Mouse (Mus musculus) adrenal gland, postnatal 10 days (tissue): ENCODE data around the gene Iqca. TPM values are rescaled to one million over a fixed set of nuclear protein-coding genes. Genes with fewer than 3 reads are reported as not detected.

Experiments
- DNase-seq: peaks from one replicate; pipeline ENCODE4 v3.0.0; 2021; ENCODE audit warnings: mixed read lengths
- long read RNA-seq, 2 experiments: library from polyadenylated mRNA; stranded (forward); transcript quantifications; one replicate each; pipeline ENCODE4 v2.0.0; 2021
- total RNA-seq, 2 experiments: library from RNA; stranded (reverse); gene quantifications; 2 replicates each; pipeline ENCODE4 v1.2.3; 2021

Iqca gene
- not detected for total RNA-seq
- long read RNA-seq, experiment 1: 0 reads
- long read RNA-seq, experiment 2: 0 reads

DNA sequence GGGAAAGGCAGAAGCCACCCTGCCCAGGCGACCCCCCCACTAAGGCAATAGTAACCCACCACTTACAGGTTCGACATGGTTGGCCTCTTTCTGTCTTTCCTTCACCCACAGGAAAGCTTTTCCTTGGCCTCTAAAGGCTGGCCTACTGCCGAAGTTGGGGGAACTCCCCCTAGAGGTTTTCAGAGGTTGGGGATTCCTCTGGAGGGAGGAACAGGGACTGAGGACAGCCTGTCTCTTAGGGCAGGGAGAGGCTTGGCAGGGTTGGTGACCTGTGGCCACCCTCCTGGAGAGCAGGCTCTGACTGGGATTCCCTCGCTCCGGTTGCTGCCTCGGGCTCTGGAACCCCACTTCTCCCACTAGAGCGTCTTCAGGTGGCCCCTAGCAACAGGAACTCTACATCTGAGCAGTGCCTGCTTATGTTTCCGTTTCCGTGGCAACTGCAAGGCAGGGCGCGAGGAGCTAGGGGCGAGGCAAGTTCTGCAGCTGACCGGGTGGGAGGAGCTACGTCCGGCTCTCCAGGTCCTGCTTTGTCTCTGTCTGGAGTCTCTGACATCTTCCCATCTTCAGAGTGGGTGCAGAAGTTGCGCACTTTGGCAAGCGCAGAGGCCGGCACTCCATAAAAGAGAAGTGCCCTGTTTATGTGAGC lies at the start of gene Iqca:
Gene Iqca, minus strand, starts transcription at position 303 of the 646 bp plus-strand sequence.
- peak; percentile 71 for DNase-seq

DNA sequence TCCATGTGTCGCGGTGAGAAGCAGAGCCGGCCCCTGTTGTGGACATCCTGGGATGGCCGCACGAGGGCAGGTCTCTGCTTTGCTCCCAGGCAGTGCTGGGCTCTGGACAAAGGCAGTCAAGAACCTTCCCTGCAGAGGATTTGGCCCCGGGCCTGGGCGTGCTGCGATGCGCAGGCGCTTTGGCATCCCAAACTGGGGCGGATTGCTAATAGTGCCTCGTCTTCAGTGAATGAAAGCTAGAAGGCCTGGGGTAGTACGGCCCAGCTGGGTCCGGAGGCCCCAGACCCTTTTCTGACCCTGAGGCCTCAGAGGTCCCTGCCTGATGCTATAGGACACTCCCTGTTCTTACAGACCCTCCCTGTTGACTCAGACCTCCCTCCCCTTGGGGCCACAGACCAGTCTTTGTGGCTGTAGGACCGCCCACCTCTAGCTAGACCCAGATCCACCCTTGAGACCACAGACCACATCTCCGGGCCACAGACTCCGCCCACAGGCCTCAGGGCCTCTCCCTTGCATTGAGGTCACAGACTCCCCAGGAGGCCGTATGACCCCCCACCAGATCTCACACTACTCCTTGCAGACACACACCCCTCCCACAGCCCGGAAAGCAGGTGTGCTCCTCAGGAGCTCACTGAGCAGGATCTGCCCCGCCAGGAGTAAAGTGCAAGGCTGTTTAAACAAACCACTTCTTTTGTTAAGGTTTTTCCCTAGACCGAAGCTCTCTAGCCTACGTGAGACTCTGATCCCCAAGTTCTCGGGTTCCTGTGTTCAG lies 49.2 kb upstream of the Iqca start:
- peak; percentile 87 for DNase-seq

DNA sequence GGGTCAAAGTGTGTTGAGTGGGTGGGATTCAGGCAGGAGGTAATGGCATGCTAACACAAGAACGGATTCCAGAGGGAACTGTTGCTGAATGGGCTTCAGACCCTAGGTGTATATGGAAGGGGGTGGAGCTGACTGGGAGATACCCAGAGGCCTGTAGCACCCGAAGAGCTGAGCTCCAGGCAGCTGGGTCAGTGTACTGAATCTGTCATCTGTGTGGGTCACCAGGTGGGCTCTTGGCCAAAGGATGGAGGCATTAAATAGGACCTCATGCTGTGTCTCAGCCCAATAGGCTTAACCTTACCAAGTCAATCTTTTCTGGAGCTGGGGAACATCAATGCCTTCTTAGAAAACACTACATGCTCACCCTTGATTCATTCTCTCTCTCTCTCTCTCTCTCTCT lies 48.5 kb upstream of the Iqca start:
- DNase-seq: no peak

DNA sequence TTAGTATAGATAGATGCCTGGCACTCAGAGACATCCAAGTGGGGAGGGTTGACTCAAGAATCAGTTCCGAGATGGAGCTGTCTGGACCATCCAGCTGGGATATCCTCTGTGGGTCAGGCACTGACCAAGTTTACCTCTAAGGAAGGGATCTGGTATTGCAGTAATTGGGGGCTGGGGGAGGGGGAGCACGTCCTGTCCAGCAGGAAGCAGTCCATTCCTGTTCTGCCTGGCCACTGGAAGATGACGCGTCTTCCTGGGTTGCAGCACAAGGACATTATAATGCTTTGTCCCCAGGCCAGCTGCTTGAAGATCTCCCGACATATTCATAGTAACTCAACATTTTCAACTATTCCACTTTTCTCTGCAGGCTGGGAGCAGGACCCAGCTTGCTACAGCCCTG lies 48.0 kb upstream of the Iqca start:
- DNase-seq: no peak

DNA sequence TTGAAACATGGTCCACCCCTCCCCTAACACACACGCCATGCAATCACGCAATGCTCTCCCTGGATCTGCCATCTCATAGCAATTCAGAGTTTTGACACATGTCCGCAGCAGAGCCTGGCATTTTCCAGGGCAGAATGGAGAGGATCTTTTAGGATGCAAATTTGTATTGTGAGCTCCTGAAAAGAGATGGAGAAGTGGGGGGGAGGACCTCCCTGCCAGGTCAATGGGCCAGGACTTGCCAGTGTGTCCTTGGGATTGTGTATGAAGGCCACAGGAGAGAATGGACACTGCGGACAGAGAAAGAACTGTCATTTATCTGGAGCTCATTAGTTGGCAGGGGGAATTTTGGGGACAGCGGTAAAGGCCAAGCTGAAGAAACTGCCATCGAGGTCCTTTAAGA lies 35.8 kb upstream of the Iqca start:
- no peak for DNase-seq

DNA sequence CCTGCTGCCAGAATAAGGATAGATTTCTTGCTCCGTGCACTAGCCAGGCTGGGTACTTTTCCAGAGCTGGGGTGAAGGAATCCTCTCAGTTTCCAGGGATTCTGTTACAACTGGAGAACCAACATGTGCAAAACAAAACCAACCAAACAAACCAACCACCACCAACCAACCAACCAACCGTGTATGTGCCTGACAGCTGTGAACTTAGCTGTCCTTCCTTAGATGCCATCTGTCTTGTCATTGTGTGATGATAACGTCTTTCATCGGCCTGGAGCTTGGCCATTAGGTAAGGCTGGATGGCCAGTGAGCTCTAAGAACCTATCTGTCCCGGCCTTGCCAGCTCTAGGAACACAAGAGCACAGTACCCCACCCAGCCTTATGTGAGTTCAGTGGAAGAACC lies 33.7 kb upstream of the Iqca start:
- DNase-seq: no peak

DNA sequence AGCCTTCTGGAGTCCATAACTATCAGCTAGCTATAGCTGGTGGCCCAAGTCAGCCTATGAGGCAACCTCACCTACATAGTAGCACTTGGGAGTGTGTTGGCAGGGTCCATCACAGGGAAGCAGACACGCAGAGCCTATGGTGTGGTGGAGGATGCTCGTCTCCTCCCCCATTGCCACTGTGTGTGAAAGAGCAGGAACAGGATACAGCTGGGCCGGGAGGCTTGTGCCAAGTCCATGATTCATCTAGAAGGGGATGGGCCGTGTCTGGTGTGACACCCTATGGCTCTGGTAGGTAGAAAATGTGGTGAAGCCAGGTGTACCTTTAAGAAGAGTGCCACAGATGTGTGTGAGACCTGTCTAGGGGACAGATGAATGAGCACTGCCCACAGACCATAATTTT lies 33.0 kb upstream of the Iqca start:
- no peak for DNase-seq

DNA sequence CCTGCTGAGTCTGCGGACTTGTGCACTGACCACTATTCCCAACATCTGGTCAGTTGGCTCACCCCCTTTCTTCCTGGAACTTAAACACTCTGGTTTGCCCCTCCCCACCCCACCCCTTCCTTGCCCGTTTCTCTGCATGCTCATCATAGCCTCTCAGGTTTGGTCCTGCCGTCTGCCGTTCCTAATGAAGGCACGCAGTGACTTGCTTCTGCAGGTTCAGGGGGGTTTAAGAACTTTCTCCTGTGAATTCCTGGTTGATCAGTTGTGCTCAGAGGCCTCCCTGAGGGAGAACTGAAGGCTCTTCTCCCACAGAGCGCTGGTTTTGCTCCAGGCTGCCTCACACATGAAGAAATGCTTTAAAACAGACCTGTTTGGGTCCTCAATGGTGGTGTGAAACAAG lies 30.4 kb upstream of the Iqca start:
- no peak for DNase-seq

DNA sequence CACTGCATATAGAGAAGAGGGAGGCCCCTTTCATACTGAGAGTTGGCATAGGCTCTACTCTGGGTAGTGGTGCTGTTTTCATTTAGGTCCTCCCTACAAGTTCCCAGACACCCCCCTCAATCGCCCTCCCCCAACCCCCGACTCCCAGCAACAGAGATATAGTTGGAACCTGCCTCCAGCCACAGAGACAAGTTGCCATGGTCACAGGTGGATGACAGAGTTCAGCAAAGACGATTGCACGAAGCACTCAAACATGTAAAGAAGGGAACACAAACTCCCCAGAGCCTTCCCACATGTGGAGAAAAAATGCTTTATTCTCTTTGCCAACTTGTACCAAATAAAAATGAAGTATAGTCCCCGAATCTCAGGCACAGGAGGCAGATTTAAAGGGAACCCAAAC lies 29.3 kb upstream of the Iqca start:
- no peak for DNase-seq

DNA sequence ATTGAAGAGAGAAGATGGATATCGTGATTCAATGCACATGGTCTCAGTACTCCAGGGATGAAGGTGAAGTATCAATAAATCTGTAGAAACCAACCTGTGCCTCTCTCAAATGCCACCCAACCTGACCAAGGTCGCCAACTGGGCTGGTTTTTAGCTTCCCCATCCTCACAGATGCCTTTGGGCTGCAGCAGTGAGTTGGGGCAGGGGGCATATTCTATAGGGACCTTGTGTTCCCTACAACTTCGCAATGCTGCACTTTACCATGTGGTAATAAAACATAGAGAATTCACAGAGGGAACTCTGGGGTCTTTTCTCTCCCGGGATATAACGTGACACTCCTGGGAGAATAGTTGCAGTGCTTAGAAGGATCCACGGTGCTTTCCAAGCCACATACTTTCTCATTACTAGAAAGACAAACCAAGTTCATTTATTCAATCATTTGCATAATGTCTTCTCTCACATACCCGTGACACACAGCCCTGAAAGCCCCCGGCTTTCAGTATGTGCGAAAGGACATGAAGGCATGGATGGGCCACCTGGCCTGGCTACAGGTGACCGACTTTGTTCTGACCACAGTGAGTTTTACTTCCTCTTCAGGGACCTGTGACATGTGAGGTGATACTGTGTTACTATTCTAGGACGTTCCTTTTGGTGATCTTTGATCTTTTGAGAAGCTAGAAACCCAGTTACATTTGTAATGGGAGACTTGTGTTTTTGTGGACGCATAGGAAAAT lies 27.9 kb upstream of the Iqca start:
- DNase-seq: no peak

DNA sequence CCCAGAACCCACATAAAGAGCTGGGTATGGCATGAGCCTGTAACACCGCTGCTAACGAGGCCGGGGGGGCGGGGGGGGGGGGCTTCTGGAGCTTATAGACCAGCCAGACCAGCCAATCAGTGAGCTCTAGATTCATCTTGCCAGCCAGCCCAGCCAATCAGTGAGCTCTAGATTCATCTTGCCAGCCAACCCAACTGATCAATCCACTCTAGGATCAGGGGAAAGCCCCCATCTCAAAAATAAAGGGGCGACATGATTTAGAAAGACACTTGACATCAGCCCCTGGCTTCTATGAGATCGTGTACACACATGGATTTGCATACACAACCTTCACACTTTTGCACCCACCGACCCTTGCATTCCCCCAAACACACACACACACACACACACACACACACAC lies 27.3 kb upstream of the Iqca start:
- DNase-seq: no peak

DNA sequence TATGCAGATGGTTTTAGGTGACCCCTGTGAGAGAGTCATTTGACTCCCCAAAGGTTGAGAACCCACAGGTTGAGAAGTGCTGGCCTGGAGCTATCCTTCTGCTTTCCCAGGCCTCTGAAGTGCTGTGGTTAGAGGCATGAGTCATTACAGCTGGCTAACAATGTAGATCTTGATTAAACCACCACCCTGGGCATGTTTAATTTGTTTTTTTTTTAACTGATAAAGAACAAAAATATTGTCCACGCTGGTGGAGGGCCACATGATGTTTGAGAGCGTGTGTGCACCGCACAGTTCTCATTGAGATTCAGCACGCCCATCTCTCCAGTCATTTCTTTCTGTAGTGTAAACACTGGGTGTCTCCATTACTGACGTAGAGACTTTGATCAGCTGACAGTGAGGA lies 24.8 kb upstream of the Iqca start:
- DNase-seq: no peak

DNA sequence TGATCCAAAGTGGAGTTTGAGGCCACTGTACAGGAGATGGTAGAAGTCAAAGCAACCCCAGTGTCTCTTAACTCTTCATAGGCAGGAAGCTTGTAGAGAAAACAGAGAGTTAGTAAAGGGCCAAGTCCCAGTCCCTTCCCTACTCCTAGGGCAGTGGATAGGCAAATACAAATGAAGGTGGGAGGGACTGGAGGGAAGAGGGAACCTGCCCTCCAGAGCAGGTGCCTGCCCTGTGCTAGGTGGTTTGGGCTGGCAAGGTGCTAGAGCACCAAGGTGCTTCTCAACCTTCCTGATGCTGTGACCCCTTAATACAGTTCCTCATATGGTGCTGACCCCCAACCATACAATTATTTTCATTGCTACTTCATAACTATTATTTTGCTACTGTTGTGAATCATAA lies 24.4 kb upstream of the Iqca start:
- DNase-seq: no peak

DNA sequence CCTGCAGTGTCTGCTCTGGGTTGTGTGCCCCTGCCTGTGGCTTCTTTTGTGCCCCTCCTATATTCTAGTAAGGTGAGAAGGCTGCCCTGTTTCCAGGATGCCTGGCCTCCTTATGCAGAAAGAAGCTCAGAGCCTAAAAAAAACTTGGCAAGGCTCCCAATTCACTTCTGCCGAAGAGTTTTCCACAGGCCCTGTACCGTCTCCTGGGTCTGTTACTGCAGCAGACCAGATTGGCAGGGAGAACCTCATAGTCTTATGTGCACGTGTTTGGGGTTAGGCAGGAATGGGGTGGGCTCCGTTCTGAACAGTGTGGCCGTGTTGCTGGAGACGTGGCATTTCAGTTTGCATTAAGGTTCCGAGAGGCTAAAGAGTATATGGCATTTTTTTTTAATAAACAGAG lies 23.0 kb upstream of the Iqca start:
- no peak for DNase-seq

DNA sequence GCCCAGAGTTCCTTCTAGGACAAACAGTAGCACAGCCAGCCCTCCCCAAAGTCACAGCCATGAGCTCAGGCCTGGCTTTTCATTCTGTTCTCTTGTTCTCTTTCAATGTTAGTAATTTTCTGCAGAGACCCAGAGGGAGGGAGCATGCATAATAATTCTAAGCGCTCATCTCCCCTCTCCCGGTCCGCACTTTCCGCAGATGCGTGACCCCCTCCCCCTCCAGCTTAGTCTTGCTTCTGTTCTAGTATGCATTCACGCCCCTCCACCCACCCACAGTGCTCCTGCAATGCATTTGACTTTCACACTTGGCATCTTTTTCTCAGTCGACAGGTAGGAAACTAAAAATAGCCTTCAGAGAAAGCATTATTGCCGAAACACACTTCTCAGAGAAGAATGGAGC lies 21.1 kb upstream of the Iqca start:
- DNase-seq: no peak

DNA sequence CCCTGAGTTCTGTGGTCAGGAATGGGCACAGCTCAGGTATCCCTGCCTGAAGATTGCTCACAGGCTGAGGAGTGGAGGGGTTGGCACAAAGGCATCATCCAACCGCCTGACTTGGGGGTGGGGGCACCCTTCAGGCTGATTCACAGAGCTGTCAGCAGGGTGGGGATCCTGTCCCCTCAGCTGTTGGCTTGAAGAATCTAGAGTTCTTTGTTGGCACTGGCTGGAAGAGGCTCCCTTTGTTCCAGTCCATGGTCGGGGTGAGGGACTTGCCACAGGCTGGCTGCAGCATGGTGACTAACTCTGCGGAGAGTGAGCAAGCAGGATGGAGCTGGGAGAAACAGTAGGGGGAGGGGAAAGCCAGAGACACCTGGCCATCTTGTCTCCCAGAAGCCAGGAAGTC lies 11.1 kb upstream of the Iqca start:
- DNase-seq: no peak

DNA sequence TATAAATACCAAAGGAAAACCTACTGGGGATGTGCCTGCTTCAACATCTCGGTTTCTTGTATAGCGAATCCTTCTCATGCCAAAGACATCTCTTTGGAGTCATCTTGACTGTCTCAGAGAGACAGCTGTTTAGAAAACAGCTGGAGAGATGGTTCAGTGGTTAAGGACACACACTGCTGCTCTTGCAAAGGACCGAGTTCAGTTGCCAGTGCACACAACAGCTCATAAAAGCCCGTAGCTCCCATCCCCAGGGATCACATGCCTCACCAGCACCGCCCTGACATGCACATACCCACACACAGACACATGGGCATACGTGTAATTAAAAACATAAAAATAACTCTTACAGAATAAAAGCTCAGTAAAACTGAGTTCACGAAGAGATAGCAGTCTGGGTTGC lies 10.0 kb upstream of the Iqca start:
- DNase-seq: no peak

DNA sequence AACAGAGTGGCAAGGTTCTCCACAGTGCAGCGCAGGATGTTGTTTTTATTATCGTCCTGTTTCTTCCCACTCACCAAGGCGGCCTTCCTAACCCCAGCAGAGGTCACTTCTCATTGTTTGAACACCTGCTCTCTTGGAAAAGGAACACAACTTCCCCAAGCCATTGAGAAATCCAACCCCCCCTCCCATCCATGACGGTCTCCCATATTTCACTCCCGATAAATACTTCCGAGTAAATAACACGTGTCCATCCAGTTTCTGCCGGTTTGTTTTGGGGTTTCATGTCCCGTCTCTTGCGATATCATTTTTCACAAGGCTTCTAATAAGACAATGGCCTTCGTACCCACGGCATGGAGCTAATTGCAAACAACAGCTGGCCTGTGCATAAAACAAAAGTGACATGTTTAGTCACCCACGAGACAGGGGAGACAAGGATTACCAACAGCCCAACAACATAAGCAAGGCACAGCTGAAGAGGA lies 9.2 kb upstream of the Iqca start:
- no peak for DNase-seq

DNA sequence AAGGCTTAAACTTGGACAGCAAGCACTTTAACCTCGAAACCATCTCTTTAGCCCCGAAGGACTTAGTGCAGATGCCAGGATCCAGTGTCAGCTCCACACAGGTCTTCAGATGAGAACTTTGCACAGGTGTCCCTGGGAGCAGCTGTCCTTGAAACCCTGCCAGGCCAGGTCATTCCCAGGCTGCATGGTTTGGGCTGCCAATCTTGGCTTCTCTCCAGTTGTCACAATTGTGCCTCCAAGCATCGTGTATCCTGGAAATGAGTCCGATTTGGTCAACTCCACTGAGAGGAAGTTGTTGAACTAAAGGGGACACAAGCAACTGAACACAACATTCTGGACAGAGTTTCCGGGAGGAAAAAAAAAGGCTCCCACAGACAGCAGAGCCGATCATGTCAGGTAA lies 8.4 kb upstream of the Iqca start:
- DNase-seq: no peak

DNA sequence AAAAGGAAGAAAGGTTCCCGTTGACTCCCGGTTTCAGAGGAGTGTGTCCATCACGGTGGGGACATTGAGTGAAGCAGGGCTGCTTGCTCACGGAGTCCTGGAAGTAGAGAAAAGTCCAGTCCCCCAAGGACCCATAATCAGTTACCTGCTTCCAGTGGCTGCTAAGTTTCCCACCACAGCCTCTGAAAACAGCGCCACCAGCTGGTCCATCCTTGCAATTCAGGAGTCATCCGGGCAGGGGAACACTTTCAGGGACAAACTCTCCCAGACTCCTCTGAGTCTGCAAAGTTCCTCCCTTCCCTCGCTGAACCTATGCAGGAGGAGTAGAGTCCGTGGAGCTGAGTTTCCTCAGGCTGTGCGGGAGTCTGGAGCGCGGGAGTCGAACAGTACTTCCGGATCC lies 6.7 kb upstream of the Iqca start:
- DNase-seq: no peak

DNA sequence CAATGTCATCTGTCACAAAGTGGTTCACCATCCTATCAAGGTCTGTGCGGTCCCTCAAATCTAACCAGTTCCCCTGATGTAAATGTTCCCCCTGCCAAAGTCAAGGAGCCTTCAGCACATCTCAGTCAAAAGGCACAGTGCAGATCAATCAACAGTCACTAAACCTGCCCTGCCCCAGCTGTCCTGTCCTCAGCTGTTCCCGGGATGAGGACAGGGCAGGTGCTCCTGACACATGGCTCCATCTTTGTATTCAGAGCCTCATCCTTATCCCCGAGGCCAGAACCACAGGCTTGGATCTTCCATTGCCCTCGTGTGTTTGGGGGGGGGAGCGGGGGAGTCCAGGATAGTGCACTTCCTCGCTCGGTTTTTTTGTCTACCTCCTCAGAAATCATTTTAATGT lies 3.4 kb upstream of the Iqca start:
- no peak for DNase-seq

DNA sequence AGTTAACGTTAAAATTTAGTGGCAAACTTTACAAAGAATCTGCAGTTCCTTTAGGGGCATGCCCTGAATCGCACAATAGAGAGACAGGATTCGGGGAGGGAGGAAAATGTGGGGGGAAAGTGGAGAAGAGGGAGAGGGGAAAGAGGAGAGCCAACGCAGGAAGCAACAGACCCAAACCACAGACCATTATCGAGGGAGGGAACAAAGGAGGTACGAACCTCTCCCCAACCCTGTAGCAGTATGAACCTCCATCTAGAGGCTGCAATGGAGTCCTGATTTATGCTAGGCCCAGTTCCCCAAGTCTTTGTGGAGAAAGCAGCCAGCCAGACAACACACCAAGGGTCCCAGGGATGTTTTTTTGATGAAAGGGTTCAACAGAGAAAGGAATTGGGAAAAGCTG lies 586 bp upstream of the Iqca start:
- no peak for DNase-seq

DNA sequence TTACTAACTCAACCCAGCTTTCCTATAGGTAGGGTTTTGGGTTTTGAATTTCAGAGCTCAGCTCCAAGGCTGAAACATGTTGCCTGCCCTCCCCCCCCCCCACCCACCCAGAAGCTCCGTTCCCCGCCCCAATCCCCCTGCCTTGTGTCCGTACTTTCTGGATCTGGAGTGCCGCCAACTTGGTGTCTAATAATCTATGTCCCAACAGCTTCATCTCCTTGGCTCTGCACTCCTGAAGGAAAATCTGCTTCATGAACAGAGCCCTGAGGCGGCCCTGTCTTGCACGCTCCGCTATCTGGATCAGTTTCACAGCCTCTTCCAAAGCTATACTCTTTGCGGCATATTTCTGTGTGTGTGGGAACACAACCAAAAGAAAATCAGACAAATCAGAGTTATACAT lies 13.5 kb downstream of the Iqca start:
- no peak for DNase-seq

DNA sequence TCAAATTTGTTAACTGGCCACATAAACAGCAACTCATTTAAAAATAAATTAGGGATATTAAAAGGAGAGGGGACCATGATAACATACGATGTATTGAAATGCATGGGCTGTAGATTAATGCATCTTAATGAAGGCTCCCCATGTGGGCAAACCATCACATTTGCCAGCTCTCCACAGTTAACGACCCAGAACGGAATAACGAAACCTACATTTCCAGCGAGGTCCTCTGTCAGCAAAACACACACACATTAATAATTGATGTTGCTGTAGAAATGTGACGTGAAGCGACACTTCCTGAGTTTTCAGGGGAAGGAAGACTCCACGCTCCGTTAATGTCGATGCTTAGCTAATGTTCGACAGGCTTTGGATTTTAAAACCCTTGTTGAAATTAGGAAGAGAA lies 20.8 kb downstream of the Iqca start:
- DNase-seq: no peak
